Mouse (Mus musculus): ENCODE measurements around the gene Dnah6.

DNA sequence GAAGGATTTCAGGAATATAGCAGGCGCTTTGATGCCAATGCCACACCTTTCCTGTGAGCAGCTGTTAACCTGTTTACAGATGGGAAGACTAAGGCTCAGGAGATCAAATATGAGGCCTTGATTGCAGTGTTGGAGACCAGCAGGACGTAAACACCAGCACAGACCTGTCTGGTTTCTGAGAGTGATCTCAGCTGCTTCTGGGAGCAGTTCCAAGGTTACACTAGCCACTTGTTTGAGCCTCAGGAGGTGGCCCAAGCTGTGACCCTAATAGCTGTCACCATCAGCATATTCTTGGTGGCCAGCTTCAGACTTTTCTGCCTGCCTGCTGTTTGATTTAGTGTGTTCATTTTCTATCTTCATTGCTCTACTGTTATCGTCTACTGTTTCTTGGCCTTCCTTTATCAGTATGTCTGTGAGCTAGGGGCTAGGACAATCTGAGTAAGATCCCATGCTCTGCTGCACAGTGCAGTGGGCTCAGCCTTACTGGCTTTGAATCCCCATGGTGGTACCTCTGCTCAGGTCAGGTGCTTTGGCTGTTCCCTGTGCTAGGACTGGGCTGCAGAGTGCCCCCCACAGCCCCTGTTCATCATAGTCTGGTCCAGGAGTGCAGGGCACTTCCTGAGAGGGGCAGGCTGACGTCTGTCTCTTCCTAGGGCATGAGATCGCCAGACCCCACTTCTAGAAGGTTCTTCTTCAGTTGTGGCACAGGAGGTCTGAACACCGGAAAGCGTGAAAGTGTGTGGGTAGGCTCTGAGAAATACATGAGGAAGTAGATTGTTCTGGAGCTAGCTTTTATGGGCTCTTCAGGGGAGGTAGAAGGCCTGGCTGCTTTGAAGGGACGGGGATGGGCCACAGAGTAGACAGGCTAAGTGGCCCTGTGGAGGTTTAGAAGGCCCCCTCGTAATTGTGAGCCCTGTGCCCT, 33.1 kb upstream of the Dnah6 start:
- TF ChIP-seq POLR2A (IDR thresholded peaks at IDR 0.05; ENCODE audit: extremely low read depth, insufficient read depth, low read length) (no peak), CTCF (IDR thresholded peaks at IDR 0.05; ENCODE audit: low read depth, low read length) (no peak)
